Mouse (Mus musculus): ENCODE data around the gene Rgs2. TPM values are rescaled to one million over a fixed set of nuclear protein-coding genes. Genes with fewer than 3 reads are reported as not detected.

Gene Rgs2
- polyA plus RNA-seq (2015; fragmentation: Nextera tagmentation; extraction: Ambion mirVana): 76.3 and 79.1 TPM in 2 replicates

- Histone ChIP-seq H3K9me3 (no peaks in the 10 kb centered on the region), H3K4me1 (0 out of 2 replicates have a peak, but pooled peaks cover 4% of the 10 kb centered on the region), H3K4me2 (peak within 1 kb of the TSS; percentile 91), H3K4me3 (peak within 1 kb of the TSS; percentile 69), H3K9ac (peak within 1 kb of the TSS; percentile 75), H3K27me3 (no peaks in the 10 kb centered on the region), H3K27ac (peak within 1 kb of the TSS; percentile 76), H3K36me3 (peaks cover 9% of the 10 kb centered on the region; the same call in 1 of the 2 replicates)
- WGBS: under 1% methylated on average over 57 of the region's 57 CpGs
- ATAC-seq (ENCODE audit: insufficient number of reproducible peaks, insufficient read depth, low FRiP score, low TSS enrichment, low read depth): peak; percentile 99
Observed at GRCm38 (mm10) chr1:144003904-144004740, at the start of gene Rgs2. Gene Rgs2 (minus strand): TSS chr1:144004161.

DNA sequence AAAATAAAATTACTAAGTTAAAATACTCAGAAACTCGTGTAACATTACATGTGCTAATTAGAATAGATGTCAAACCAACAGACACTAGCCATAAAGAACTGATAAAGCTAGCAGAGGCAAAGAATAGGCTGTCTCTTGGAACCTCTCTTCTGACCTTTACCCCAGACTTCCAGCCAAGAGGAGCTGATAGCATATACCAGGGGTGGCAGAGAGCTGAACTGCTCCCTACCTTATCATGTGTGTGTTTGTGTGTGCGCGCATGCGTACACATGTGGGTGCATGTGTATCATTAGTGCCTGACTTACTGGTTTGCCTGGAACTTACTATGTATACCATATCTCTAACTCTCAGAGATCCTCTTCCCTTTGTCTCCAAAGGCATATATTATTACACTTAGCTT lies 49.4 kb upstream of the Rgs2 start:
- Histone ChIP-seq H3K9me3 (no peaks in the 10 kb centered on the region), H3K36me3 (no peaks in the 10 kb centered on the region), H3K4me1 (no peaks in the 10 kb centered on the region), H3K27me3 (no peaks in the 10 kb centered on the region), H3K4me2 (no peak overlapping the region), H3K4me3 (no peak overlapping the region), H3K9ac (no peak overlapping the region), H3K27ac (no peak overlapping the region)
- ATAC-seq (ENCODE audit: insufficient number of reproducible peaks, insufficient read depth, low FRiP score, low TSS enrichment, low read depth): no peak
- 81% methylated on average over 4 of the region's 4 CpGs for WGBS

DNA sequence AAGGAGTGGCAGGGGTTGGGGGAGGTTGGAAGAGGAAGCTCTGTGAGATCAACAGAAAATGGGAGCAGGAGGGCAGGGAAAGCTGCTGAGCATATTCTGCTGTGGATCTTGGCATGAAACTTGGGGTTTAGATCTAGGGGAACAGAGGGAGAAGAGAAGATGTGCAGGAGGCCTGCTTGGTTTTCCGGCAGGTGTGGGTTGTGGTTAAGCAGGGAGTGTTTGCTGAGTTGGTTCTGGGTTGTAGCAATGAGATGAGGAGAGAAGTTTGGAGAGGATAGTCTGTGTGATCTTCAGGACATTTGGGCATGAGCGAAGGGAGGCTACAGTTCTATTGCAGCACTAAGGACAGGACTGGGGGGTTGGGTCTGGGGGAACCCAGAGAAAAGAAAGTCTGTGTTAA lies 37.9 kb upstream of the Rgs2 start:
- Histone ChIP-seq H3K9me3 (no peaks in the 10 kb centered on the region), H3K27ac (no peak overlapping the region), H3K4me1 (no peaks in the 10 kb centered on the region), H3K9ac (no peak overlapping the region), H3K27me3 (no peaks in the 10 kb centered on the region), H3K36me3 (no peaks in the 10 kb centered on the region), H3K4me2 (no peak overlapping the region), H3K4me3 (no peak overlapping the region)
- 93% methylated on average over 2 of the region's 2 CpGs for WGBS
- no peak for ATAC-seq (ENCODE audit: insufficient number of reproducible peaks, insufficient read depth, low FRiP score, low TSS enrichment, low read depth)

DNA sequence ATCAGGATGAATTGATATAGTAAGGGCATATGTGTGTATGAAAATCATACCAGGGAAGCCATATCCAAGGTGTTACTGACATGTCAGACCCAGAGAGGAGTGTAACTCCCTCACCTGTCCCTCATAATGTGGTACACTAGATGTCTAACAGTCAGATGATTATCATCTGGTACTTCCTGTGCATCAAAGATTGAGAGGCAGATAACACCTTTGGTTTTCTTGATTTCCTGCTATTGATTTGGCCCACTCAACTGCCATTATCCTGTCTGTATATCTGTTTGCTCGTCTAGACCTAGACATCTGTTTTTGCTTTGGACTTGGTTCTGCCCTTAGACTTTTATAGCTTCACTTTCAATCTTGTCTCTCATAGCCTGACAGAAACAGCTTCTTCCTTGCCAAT lies 29.5 kb upstream of the Rgs2 start:
- H3K4me1 ChIP-seq: no peaks in the 10 kb centered on the region
- no peak overlapping the region for H3K9ac ChIP-seq
- 27% methylated on average over 1 of the region's 1 CpGs for WGBS
- no peak for ATAC-seq (ENCODE audit: insufficient number of reproducible peaks, insufficient read depth, low FRiP score, low TSS enrichment, low read depth)
- H3K4me3 ChIP-seq: no peak overlapping the region
- no peak overlapping the region for H3K4me2 ChIP-seq
- H3K27me3 ChIP-seq: no peaks in the 10 kb centered on the region
- H3K9me3 ChIP-seq: no peaks in the 10 kb centered on the region
- H3K36me3 ChIP-seq: no peaks in the 10 kb centered on the region
- H3K27ac ChIP-seq: no peak overlapping the region

GRCm38 (mm10) chr1:144030499-144030898 lies 26.5 kb upstream of the Rgs2 start:
- ATAC-seq (ENCODE audit: insufficient number of reproducible peaks, insufficient read depth, low FRiP score, low TSS enrichment, low read depth): no peak
- no peaks in the 10 kb centered on the region for H3K4me1 ChIP-seq
- WGBS: 53% methylated on average over 6 of the region's 6 CpGs
- H3K4me3 ChIP-seq: no peak overlapping the region
- no peaks in the 10 kb centered on the region for H3K9me3 ChIP-seq
- H3K36me3 ChIP-seq: no peaks in the 10 kb centered on the region
- H3K4me2 ChIP-seq: no peak overlapping the region
- H3K27ac ChIP-seq: no peak overlapping the region
- H3K9ac ChIP-seq: no peak overlapping the region
- no peaks in the 10 kb centered on the region for H3K27me3 ChIP-seq

- no peaks in the 10 kb centered on the region for H3K4me1 ChIP-seq
- H3K27me3 ChIP-seq: no peaks in the 10 kb centered on the region
- H3K9ac ChIP-seq: no peak overlapping the region
- H3K9me3 ChIP-seq: no peaks in the 10 kb centered on the region
- ATAC-seq (ENCODE audit: insufficient number of reproducible peaks, insufficient read depth, low FRiP score, low TSS enrichment, low read depth): no peak
- no peak overlapping the region for H3K4me3 ChIP-seq
- H3K4me2 ChIP-seq: no peak overlapping the region
- H3K36me3 ChIP-seq: no peaks in the 10 kb centered on the region
- whole genome bisulfite sequencing: 89% methylated on average over 10 of the region's 10 CpGs
- H3K27ac ChIP-seq: no peak overlapping the region
Observed at GRCm38 (mm10) chr1:144029679-144030078, 25.7 kb upstream of the Rgs2 start.

DNA sequence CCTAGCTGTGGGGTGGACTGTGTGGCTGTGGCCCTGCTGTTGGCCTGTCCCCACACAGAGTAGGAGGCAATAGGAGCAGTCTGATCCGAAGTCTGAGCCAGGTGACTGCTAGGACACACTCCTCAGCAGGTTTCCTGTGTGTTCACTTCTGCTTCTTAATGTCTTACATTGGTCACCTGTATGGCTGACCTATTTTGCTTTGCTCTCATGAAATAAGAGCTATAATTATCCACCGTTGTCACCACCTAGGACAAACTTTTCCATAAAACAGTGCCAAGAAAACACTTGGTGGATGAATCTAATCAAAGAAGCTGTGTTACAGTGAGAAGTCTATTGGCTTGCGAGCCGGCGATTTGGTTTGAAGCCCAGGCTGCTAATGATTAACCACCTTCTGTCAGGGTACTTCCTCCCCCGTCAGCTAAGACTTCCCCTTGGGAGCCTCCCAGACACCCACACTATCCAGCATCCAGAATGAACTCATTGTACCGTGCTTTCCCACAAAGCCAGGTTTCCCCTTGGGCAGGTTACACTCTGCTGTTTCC lies 14.5 kb upstream of the Rgs2 start:
- no peak overlapping the region for H3K9ac ChIP-seq
- no peaks in the 10 kb centered on the region for H3K9me3 ChIP-seq
- H3K4me1 ChIP-seq: no peaks in the 10 kb centered on the region
- WGBS: 62% methylated on average over 7 of the region's 7 CpGs
- H3K27me3 ChIP-seq: no peaks in the 10 kb centered on the region
- no peaks in the 10 kb centered on the region for H3K36me3 ChIP-seq
- ATAC-seq (ENCODE audit: insufficient number of reproducible peaks, insufficient read depth, low FRiP score, low TSS enrichment, low read depth): no peak
- no peak overlapping the region for H3K4me2 ChIP-seq
- no peak overlapping the region for H3K27ac ChIP-seq
- no peak overlapping the region for H3K4me3 ChIP-seq

DNA sequence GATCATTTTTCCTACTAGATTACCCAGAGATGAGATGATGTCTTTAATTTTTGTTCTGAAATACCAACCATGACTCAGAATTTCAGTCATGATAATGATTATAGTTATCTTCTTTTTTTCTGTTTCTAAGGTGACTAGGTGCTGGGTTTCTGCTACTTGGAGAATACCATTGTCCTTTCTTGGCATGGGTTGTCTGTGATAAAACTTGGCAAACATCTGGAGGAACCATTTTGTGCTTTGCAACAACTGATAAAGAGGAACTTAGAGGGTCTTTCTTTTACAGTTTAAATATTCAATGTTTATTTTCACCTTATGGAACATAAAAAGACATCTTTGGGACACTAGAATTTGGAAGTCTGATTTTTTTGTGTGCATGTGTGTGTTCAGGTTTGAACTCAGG lies 10.0 kb upstream of the Rgs2 start:
- Histone ChIP-seq H3K4me1 (no peaks in the 10 kb centered on the region), H3K9me3 (no peaks in the 10 kb centered on the region), H3K9ac (no peak overlapping the region), H3K27ac (no peak overlapping the region), H3K4me2 (no peak overlapping the region), H3K36me3 (no peaks in the 10 kb centered on the region), H3K27me3 (no peaks in the 10 kb centered on the region), H3K4me3 (no peak overlapping the region)
- ATAC-seq (ENCODE audit: insufficient number of reproducible peaks, insufficient read depth, low FRiP score, low TSS enrichment, low read depth): no peak

- no peaks in the 10 kb centered on the region for H3K36me3 ChIP-seq
- H3K4me3 ChIP-seq: no peak overlapping the region
- 0 out of 2 replicates have a peak, but pooled peaks cover 4% of the 10 kb centered on the region for H3K4me1 ChIP-seq
- H3K27me3 ChIP-seq: no peaks in the 10 kb centered on the region
- 47% methylated on average over 6 of the region's 6 CpGs for WGBS
- H3K9me3 ChIP-seq: no peaks in the 10 kb centered on the region
- ATAC-seq (ENCODE audit: insufficient number of reproducible peaks, insufficient read depth, low FRiP score, low TSS enrichment, low read depth): no peak
- H3K9ac ChIP-seq: no peak overlapping the region
- no peak overlapping the region for H3K4me2 ChIP-seq
- H3K27ac ChIP-seq: no peak overlapping the region
Observed at GRCm38 (mm10) chr1:144007341-144007740, 3.4 kb upstream of the Rgs2 start.

DNA sequence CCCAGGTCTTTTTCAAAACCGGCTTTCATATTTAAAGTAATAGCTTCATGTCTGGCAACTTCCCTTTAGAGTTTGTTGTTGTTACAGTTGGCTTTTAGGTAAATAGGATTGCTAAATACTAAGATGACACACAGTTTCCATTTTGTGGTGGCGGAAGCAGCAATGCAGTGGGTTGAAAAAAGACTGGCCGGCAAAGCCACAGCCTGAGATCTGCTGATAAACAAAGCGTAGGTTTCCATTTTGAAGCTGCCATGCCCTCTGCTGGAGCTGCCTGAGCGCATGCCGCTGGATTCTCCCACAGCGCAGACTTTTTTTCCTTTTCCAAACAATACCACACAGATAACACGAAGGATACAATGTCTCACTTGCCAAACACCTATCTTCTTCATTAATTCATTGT lies 2.6 kb upstream of the Rgs2 start:
- 4% methylated on average over 8 of the region's 8 CpGs for WGBS
- H3K4me2 ChIP-seq: peak overlapping the region; percentile 57
- peaks cover under 1% of the 10 kb centered on the region; the same call in 1 of the 2 replicates for H3K36me3 ChIP-seq
- H3K9ac ChIP-seq: no peak overlapping the region
- no peak for ATAC-seq (ENCODE audit: insufficient number of reproducible peaks, insufficient read depth, low FRiP score, low TSS enrichment, low read depth)
- no peaks in the 10 kb centered on the region for H3K27me3 ChIP-seq
- no peaks in the 10 kb centered on the region for H3K9me3 ChIP-seq
- H3K27ac ChIP-seq: no peak overlapping the region
- peak overlapping the region; percentile 28 for H3K4me3 ChIP-seq
- 0 out of 2 replicates have a peak, but pooled peaks cover 4% of the 10 kb centered on the region for H3K4me1 ChIP-seq

DNA sequence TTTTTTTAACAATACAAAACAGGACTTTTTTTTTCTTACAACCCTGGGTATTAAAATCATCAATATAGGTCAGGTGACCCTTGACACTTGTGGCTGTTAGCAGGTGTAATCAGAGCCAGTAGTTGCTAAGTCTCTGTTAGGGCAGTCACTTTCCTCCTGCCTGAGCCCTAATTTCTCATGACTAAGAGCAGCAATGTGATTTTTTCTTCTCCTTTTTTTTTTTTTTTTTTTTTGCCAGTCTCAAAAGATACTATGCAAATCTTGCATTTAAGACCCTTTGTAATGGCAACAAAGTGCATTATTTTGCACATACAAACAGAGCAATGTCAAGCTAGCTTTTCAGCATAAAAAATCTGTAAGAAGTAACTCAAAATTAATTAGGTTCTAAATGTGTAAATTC lies 1.7 kb upstream of the Rgs2 start:
- 0 out of 2 replicates have a peak, but pooled peaks cover 4% of the 10 kb centered on the region for H3K4me1 ChIP-seq
- no peak for ATAC-seq (ENCODE audit: insufficient number of reproducible peaks, insufficient read depth, low FRiP score, low TSS enrichment, low read depth)

DNA sequence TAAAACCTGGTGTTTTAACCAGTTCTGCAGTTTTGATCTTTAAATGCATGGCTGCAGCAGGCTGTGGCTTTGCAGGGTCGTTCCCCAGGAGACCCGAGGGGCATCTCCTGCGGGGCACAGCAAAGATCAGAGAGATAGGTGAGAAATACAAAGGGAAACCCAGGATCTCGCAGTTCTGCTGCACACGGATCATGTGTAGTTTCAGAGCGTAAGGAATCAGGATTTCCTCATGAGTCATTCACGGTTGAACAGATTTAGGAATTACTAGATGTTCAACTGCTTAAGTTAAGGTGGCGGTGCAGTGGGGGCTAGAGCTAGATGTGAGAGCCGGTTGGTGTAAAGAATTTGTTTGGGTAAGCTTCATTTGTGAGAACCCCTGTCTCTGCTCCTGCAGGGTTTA lies 780 bp upstream of the Rgs2 start:
- no peaks in the 10 kb centered on the region for H3K9me3 ChIP-seq
- H3K4me1 ChIP-seq: 0 out of 2 replicates have a peak, but pooled peaks cover 4% of the 10 kb centered on the region
- peaks cover 9% of the 10 kb centered on the region; the same call in 1 of the 2 replicates for H3K36me3 ChIP-seq
- peak overlapping the region; percentile 91 for H3K4me2 ChIP-seq
- H3K9ac ChIP-seq: peak overlapping the region; percentile 75
- peak overlapping the region; percentile 69 for H3K4me3 ChIP-seq
- peak overlapping the region; percentile 76 for H3K27ac ChIP-seq
- 2% methylated on average over 9 of the region's 9 CpGs for WGBS
- H3K27me3 ChIP-seq: no peaks in the 10 kb centered on the region
- ATAC-seq (ENCODE audit: insufficient number of reproducible peaks, insufficient read depth, low FRiP score, low TSS enrichment, low read depth): no peak

More for the DNA sequence above, 1.7 kb upstream of the Rgs2 start:
- Histone ChIP-seq H3K9me3 (no peaks in the 10 kb centered on the region), H3K9ac (no peak overlapping the region), H3K36me3 (peaks cover 9% of the 10 kb centered on the region; the same call in 1 of the 2 replicates), H3K4me2 (no peak overlapping the region), H3K4me3 (no peak overlapping the region), H3K27ac (no peak overlapping the region), H3K27me3 (no peaks in the 10 kb centered on the region)

All from embryonic facial prominence, embryonic 13.5 days (tissue).